Mouse (Mus musculus): ENCODE measurements around the gene Hrct1. TPM values are rescaled to one million over a fixed set of nuclear protein-coding genes. Genes with fewer than 3 reads are reported as not detected.

The Hrct1 gene
- total RNA-seq, 1 experiment: 0.36 TPM

GRCm38 (mm10) chr4:43722191-43722590 is 4.8 kb upstream of the Hrct1 start:
- no peak overlapping the region for H3K9ac ChIP-seq (ENCODE audit: insufficient read depth, low read depth, low read length, poor library complexity, severe bottlenecking)
- H3K9me3 ChIP-seq (ENCODE audit: control insufficient read depth, insufficient read depth, low read depth, low read length): no peaks in the 10 kb centered on the region
- DNase-seq (ENCODE audit: low read depth, low spot score): no peak
- no peak for TF ChIP-seq ZNF384 (IDR thresholded peaks at IDR 0.05; ENCODE audit: low read depth, low read length)
- no peak for TF ChIP-seq HCFC1 (IDR thresholded peaks at IDR 0.05; ENCODE audit: borderline replicate concordance, insufficient read depth, low read length)
- no peak for TF ChIP-seq MAFK (IDR thresholded peaks at IDR 0.05; ENCODE audit: insufficient read depth, low read depth, low read length)
- no peak for TF ChIP-seq CHD2 (IDR thresholded peaks at IDR 0.05; ENCODE audit: low read depth, low read length)
- no peak for TF ChIP-seq ZC3H11A (IDR thresholded peaks at IDR 0.05; ENCODE audit: borderline replicate concordance, low read depth, low read length)
- in situ Hi-C loops (cut with MboI; ENCODE audit: low sequenced_read_pairs in 2 of 2, unreplicated experiment in 2 of 2): no loop called here
- H3K27ac ChIP-seq (ENCODE audit: insufficient read depth, low read depth, low read length, poor library complexity, severe bottlenecking): no peak overlapping the region
- no peak overlapping the region for H3K4me3 ChIP-seq (ENCODE audit: insufficient read depth in 1 of 2, low read depth in 1 of 2, low read length in 2 of 2, poor library complexity in 1 of 2, severe bottlenecking in 1 of 2)
- H3K36me3 ChIP-seq (ENCODE audit: control insufficient read depth, insufficient read depth, low read length, poor library complexity, severe bottlenecking): no peaks in the 10 kb centered on the region
- H3K4me1 ChIP-seq (ENCODE audit: control insufficient read depth in 2 of 2, insufficient read depth in 2 of 2, low read length in 2 of 2, poor library complexity in 1 of 2): peaks cover 0 to 4% of the 10 kb centered on the region in 2 experiments; a peak in 1 of 4 replicates

DNA sequence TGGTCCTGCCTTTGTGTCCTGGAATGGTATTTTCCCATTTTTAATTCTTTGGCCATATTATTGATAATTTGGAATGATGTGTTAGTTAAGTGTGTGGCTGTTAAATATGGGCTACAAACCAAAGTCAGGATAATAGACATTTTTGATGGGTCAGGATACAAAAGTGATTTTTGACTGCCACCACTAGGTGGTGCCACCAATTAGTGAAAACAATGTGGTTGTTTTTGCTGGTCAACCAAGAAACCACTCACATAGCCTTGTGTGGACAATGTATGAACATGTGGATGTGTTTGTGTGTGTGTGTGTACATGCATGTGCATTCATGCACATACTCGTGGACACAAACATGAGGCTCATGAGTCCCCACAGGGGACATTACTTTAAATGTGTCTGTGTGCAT is 2.2 kb upstream of the Hrct1 start:
- Histone ChIP-seq H3K9ac (ENCODE audit: insufficient read depth, low read depth, low read length, poor library complexity, severe bottlenecking) (no peak overlapping the region), H3K9me3 (ENCODE audit: control insufficient read depth, insufficient read depth, low read depth, low read length) (no peaks in the 10 kb centered on the region), H3K27ac (ENCODE audit: insufficient read depth, low read depth, low read length, poor library complexity, severe bottlenecking) (no peak overlapping the region), H3K36me3 (ENCODE audit: control insufficient read depth, insufficient read depth, low read length, poor library complexity, severe bottlenecking) (no peaks in the 10 kb centered on the region), H3K4me3 (ENCODE audit: insufficient read depth in 1 of 2, low read depth in 1 of 2, low read length in 2 of 2, poor library complexity in 1 of 2, severe bottlenecking in 1 of 2) (no peak overlapping the region), H3K4me1 (ENCODE audit: control insufficient read depth in 2 of 2, insufficient read depth in 2 of 2, low read length in 2 of 2, poor library complexity in 1 of 2) (peaks cover 2 to 7% of the 10 kb centered on the region in 2 experiments; a peak in 3 of 4 replicates)
- DNase-seq (ENCODE audit: low read depth, low spot score): no peak
- in situ Hi-C loops (cut with MboI; ENCODE audit: low sequenced_read_pairs in 2 of 2, unreplicated experiment in 2 of 2): loop anchor here (25.0 kb wide), 1 partner anchor 138 kb away; the partner anchor contains the start of gene Olfr155 (in 2 of the 2)
- TF ChIP-seq ZC3H11A (IDR thresholded peaks at IDR 0.05; ENCODE audit: borderline replicate concordance, low read depth, low read length) (peak; percentile 27; the same call in 1 of the 2 replicates), HCFC1 (IDR thresholded peaks at IDR 0.05; ENCODE audit: borderline replicate concordance, insufficient read depth, low read length) (no peak)

DNA sequence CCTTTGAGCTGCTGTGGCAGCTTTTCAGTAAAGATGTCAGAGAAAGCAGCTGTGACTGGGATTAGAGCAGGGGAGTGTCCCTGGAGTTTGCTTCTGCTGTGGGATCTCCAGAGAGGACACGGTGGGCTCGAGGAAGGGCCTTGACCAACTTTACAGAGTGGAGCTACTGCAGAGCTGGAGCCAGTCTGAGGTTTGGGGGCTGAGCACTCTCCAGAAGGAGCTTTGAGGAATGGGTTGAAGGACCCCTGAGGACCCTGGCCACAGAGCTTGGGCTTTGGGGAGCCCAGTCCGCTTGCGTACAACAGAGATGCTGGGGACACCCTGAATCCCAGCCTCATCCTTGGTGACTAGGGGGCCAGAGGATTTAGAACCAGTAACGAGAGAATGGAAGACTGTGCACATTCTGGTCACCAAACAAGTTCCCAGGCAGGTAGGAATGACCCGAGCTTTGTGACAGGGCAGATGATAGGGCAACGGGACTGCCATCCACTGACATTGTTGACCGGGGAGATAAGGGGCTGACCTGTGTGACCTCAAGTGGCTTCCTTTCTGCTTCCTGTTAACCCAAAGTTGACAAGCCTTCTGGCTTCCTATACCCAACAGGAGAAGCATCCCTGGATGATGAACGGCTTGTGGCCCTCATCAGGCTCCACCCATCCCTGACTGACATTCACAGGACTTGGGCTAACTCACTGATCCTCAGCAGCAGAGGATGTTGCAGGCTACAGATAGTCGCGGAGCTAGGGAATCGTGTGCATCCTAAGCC is 577 bp upstream of the Hrct1 start:
- in situ Hi-C loops (cut with MboI; ENCODE audit: low sequenced_read_pairs in 2 of 2, unreplicated experiment in 2 of 2): loop anchor here (25.0 kb wide), 1 partner anchor 136 kb away; the partner anchor contains the start of gene Olfr155 (in 2 of the 2)
- Histone ChIP-seq H3K4me3 (ENCODE audit: insufficient read depth in 1 of 2, low read depth in 1 of 2, low read length in 2 of 2, poor library complexity in 1 of 2, severe bottlenecking in 1 of 2) (no peak overlapping the region), H3K36me3 (ENCODE audit: control insufficient read depth, insufficient read depth, low read length, poor library complexity, severe bottlenecking) (no peaks in the 10 kb centered on the region), H3K9ac (ENCODE audit: insufficient read depth, low read depth, low read length, poor library complexity, severe bottlenecking) (no peak overlapping the region), H3K4me1 (ENCODE audit: control insufficient read depth in 2 of 2, insufficient read depth in 2 of 2, low read length in 2 of 2, poor library complexity in 1 of 2) (peaks cover 5 to 13% of the 10 kb centered on the region in 2 experiments; a peak in 3 of 4 replicates), H3K9me3 (ENCODE audit: control insufficient read depth, insufficient read depth, low read depth, low read length) (no peaks in the 10 kb centered on the region), H3K27ac (ENCODE audit: insufficient read depth, low read depth, low read length, poor library complexity, severe bottlenecking) (no peak overlapping the region)
- DNase-seq (ENCODE audit: low read depth, low spot score): no peak
- no peak for TF ChIP-seq ZC3H11A (IDR thresholded peaks at IDR 0.05; ENCODE audit: borderline replicate concordance, low read depth, low read length)
- no peak for TF ChIP-seq HCFC1 (IDR thresholded peaks at IDR 0.05; ENCODE audit: borderline replicate concordance, insufficient read depth, low read length)
- no peak for TF ChIP-seq CHD2 (IDR thresholded peaks at IDR 0.05; ENCODE audit: low read depth, low read length)
- no peak for TF ChIP-seq MAFK (IDR thresholded peaks at IDR 0.05; ENCODE audit: insufficient read depth, low read depth, low read length)
- no peak for TF ChIP-seq ZNF384 (IDR thresholded peaks at IDR 0.05; ENCODE audit: low read depth, low read length)

DNA sequence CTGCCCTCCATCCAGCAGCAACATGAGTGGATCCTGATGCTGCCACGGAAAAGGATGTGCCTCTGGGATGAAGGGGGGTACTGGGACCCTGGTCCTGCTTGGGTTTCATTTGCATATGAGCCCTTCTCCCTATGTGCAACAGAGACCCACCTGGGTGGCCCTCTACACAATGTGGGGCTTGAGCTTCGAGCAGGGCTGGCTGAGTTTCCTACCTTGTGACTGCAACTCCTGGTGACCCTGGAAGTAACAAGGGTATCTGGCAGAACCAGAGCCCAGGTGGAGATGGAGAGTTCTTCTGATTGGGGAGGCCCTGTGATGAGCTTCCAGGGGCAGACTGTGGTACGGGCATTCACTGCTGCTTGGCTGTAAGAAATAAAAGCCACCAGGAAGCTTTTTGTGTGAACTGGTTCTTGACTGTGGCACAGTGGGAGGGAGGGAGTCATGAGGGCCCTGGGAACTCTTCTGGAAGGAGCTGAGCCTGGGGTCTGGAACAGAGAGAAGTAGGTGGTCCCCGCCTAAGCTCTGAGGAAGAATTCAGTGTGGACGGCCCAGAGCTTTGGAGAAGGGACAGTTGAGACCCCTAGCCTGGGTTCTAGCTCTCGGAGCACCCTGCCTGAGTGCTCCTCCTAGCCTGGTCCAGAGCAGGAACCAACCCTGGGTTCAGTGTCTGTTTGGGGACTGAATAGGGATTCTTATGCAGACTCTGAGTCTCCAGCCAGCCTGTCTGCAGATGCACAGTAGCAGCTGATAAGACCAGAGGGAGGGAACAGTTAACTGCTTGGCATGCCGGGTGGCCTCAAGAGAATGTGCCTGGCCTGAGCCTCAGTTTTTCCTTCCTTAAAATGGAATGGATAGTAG is 959 bp downstream of the Hrct1 start:
- no peak for DNase-seq (ENCODE audit: low read depth, low spot score)
- Histone ChIP-seq H3K4me3 (ENCODE audit: insufficient read depth in 1 of 2, low read depth in 1 of 2, low read length in 2 of 2, poor library complexity in 1 of 2, severe bottlenecking in 1 of 2) (no peak overlapping the region), H3K9ac (ENCODE audit: insufficient read depth, low read depth, low read length, poor library complexity, severe bottlenecking) (no peak overlapping the region), H3K9me3 (ENCODE audit: control insufficient read depth, insufficient read depth, low read depth, low read length) (no peaks in the 10 kb centered on the region), H3K4me1 (ENCODE audit: control insufficient read depth in 2 of 2, insufficient read depth in 2 of 2, low read length in 2 of 2, poor library complexity in 1 of 2) (peaks cover 5 to 13% of the 10 kb centered on the region in 2 experiments; a peak in 3 of 4 replicates), H3K36me3 (ENCODE audit: control insufficient read depth, insufficient read depth, low read length, poor library complexity, severe bottlenecking) (no peaks in the 10 kb centered on the region), H3K27ac (ENCODE audit: insufficient read depth, low read depth, low read length, poor library complexity, severe bottlenecking) (no peak overlapping the region)
- in situ Hi-C loops (cut with MboI; ENCODE audit: low sequenced_read_pairs in 2 of 2, unreplicated experiment in 2 of 2): loop anchor here (25.0 kb wide), 1 partner anchor 134 kb away; the partner anchor contains the start of gene Olfr155 (in 2 of the 2)
- TF ChIP-seq HCFC1 (IDR thresholded peaks at IDR 0.05; ENCODE audit: borderline replicate concordance, insufficient read depth, low read length) (no peak), CHD2 (IDR thresholded peaks at IDR 0.05; ENCODE audit: low read depth, low read length) (no peak), ZC3H11A (IDR thresholded peaks at IDR 0.05; ENCODE audit: borderline replicate concordance, low read depth, low read length) (no peak), ZNF384 (IDR thresholded peaks at IDR 0.05; ENCODE audit: low read depth, low read length) (no peak), MAFK (IDR thresholded peaks at IDR 0.05; ENCODE audit: insufficient read depth, low read depth, low read length) (no peak)

All from ES-E14 (cell line).